Mouse (Mus musculus): Measurements from ENCODE around the gene Zdhhc17. TPM values are rescaled to one million over a fixed set of nuclear protein-coding genes. Genes with fewer than 3 reads are reported as not detected.

The Zdhhc17 gene
- total and polyA plus RNA-seq, 3 experiments = 5.8 to 8.0 (median 7.3) TPM

- H3K27ac ChIP-seq (ENCODE audit: insufficient read depth, low read depth) = no peak overlapping the region
- in situ Hi-C loops (cut with MboI; ENCODE audit: low pct_ligation_motif_present, low pct_unique_long_range_greater_than_20kb, low sequenced_read_pairs) = no loop called here
- DNase-seq (ENCODE audit: extremely low read depth) = no peak
- dilution Hi-C loops (cut with MboI; ENCODE audit: extremely low pct_ligation_motif_present, extremely low pct_unique_long_range_greater_than_20kb, low sequenced_read_pairs) = no loop called here
- H3K4me3 ChIP-seq (replicated peaks in 1 of 3; ENCODE audit: low read depth in 2 of 3, low read length in 2 of 3, poor library complexity in 1 of 3) = no peak overlapping the region
- no peaks in the 10 kb centered on the region for H3K79me2 ChIP-seq (replicated peaks; ENCODE audit: control insufficient read depth, extremely low read depth, insufficient read depth, poor library complexity, severe bottlenecking)
- peaks cover 7 to 30% of the 10 kb centered on the region in 2 experiments for H3K4me1 ChIP-seq (ENCODE audit: control insufficient read depth in 1 of 2, insufficient read depth in 2 of 2)
- H3K9me3 ChIP-seq (replicated peaks; ENCODE audit: low read length) = no peaks in the 10 kb centered on the region
- H3K9ac ChIP-seq (ENCODE audit: insufficient read depth, low read depth) = no peak overlapping the region
- peaks cover 8 to 41% of the 10 kb centered on the region in 2 experiments for H3K36me3 ChIP-seq (replicated peaks in 1 of 2; ENCODE audit: control insufficient read depth in 1 of 2, insufficient read depth in 1 of 2, low read length in 1 of 2)
- no peaks in the 10 kb centered on the region for H3K27me3 ChIP-seq (replicated peaks)
- no peak overlapping the region for H3K4me2 ChIP-seq (ENCODE audit: insufficient read depth, low read depth, poor library complexity, severe bottlenecking)
- no peak for TF ChIP-seq HCFC1 (IDR thresholded peaks at IDR 0.05; ENCODE audit: low read depth, low read length)
- TF ChIP-seq NELFE (IDR thresholded peaks at IDR 0.05; ENCODE audit: low read depth, low read length) = no peak
- TF ChIP-seq RAD21 (IDR thresholded peaks at IDR 0.05; ENCODE audit: low read depth, low read length) = no peak
- TF ChIP-seq USF2 (conservative IDR thresholded peaks at IDR 0.05; ENCODE audit: low read depth, low read length) = no peak
- no peak for TF ChIP-seq GABPA (IDR thresholded peaks at IDR 0.05; ENCODE audit: insufficient replicate concordance, low read depth, low read length)
- TF ChIP-seq JUND (conservative IDR thresholded peaks at IDR 0.05; ENCODE audit: low read depth, low read length) = no peak
- TF ChIP-seq MXI1 (IDR thresholded peaks at IDR 0.05; ENCODE audit: low read depth, low read length) = no peak
- TF ChIP-seq IRF4 (IDR thresholded peaks at IDR 0.05; ENCODE audit: low read depth, low read length) = no peak
- TF ChIP-seq MYC (IDR thresholded peaks at IDR 0.05; ENCODE audit: low read depth, low read length) = no peak
- no peak for TF ChIP-seq SIN3A (IDR thresholded peaks at IDR 0.05; ENCODE audit: low read length)
- TF ChIP-seq USF1 (IDR thresholded peaks at IDR 0.05; ENCODE audit: low read depth, low read length) = no peak
- no peak for TF ChIP-seq CHD1 (IDR thresholded peaks at IDR 0.05; ENCODE audit: low read depth, low read length)
Measured at GRCm38 (mm10) chr10:110944175-110944574, 65.8 kb downstream of the Zdhhc17 start.

GRCm38 (mm10) chr10:110942806-110943205 lies 67.1 kb downstream of the Zdhhc17 start:
- dilution Hi-C loops (cut with MboI; ENCODE audit: extremely low pct_ligation_motif_present, extremely low pct_unique_long_range_greater_than_20kb, low sequenced_read_pairs) = no loop called here

More at GRCm38 (mm10) chr10:110942806-110943205, 67.1 kb downstream of the Zdhhc17 start:
- no peak for DNase-seq (ENCODE audit: extremely low read depth)
- Histone ChIP-seq H3K27me3 (replicated peaks) (no peaks in the 10 kb centered on the region), H3K79me2 (replicated peaks; ENCODE audit: control insufficient read depth, extremely low read depth, insufficient read depth, poor library complexity, severe bottlenecking) (no peaks in the 10 kb centered on the region), H3K4me1 (ENCODE audit: control insufficient read depth in 1 of 2, insufficient read depth in 2 of 2) (peaks cover 7 to 24% of the 10 kb centered on the region in 2 experiments), H3K4me3 (replicated peaks in 1 of 3; ENCODE audit: low read depth in 2 of 3, low read length in 2 of 3, poor library complexity in 1 of 3) (no peak overlapping the region), H3K9me3 (replicated peaks; ENCODE audit: low read length) (no peaks in the 10 kb centered on the region), H3K9ac (ENCODE audit: insufficient read depth, low read depth) (no peak overlapping the region), H3K36me3 (replicated peaks in 1 of 2; ENCODE audit: control insufficient read depth in 1 of 2, insufficient read depth in 1 of 2, low read length in 1 of 2) (peaks cover 8 to 38% of the 10 kb centered on the region in 2 experiments), H3K27ac (ENCODE audit: insufficient read depth, low read depth) (no peak overlapping the region), H3K4me2 (ENCODE audit: insufficient read depth, low read depth, poor library complexity, severe bottlenecking) (no peak overlapping the region)
- in situ Hi-C loops (cut with MboI; ENCODE audit: low pct_ligation_motif_present, low pct_unique_long_range_greater_than_20kb, low sequenced_read_pairs) = no loop called here
- TF ChIP-seq MAZ (IDR thresholded peaks at IDR 0.05; ENCODE audit: low read depth, low read length) = no peak
- no peak for TF ChIP-seq RAD21 (IDR thresholded peaks at IDR 0.05; ENCODE audit: low read depth, low read length)
- no peak for TF ChIP-seq HCFC1 (IDR thresholded peaks at IDR 0.05; ENCODE audit: low read depth, low read length)
- TF ChIP-seq USF1 (IDR thresholded peaks at IDR 0.05; ENCODE audit: low read depth, low read length) = no peak
- no peak for TF ChIP-seq SMC3 (IDR thresholded peaks at IDR 0.05; ENCODE audit: low read depth, low read length)
- TF ChIP-seq EP300 (IDR thresholded peaks at IDR 0.05; ENCODE audit: low read length) = no peak
- no peak for TF ChIP-seq UBTF (IDR thresholded peaks at IDR 0.05; ENCODE audit: low read depth, low read length)
- TF ChIP-seq IRF4 (IDR thresholded peaks at IDR 0.05; ENCODE audit: low read depth, low read length) = no peak
- no peak for TF ChIP-seq SIN3A (IDR thresholded peaks at IDR 0.05; ENCODE audit: low read length)
- no peak for TF ChIP-seq E2F4 (IDR thresholded peaks at IDR 0.05; ENCODE audit: insufficient replicate concordance, low read depth, low read length)
- no peak for TF ChIP-seq POLR2A (IDR thresholded peaks at IDR 0.05; ENCODE audit: low read depth, low read length)
